Mouse (Mus musculus) lung, adult 2 months (tissue): ENCODE measurements around the gene Pdcd11.
A peak's percentile ranks its signal among the peaks of the same experiment; 100 is the strongest.

Experiments
- CTCF ChIP-seq: fragments of 200-500 bp; IDR thresholded peaks from 2 replicates; pipeline ENCODE4 v1.5.1; 2011; ENCODE audit warnings: mild to moderate bottlenecking, low read length, control low read depth; ENCODE audit not compliant: insufficient read depth
- POLR2A ChIP-seq: fragments of 200-500 bp; IDR thresholded peaks from 2 replicates; pipeline ENCODE4 v1.6.1; 2011; ENCODE audit warnings: low read depth, mild to moderate bottlenecking, control low read depth, low read length, borderline replicate concordance; ENCODE audit errors: extremely low read depth

GRCm38 (mm10) chr19:47067096-47067882, 23.3 kb upstream of the Pdcd11 start, which contains the start of gene Taf5:
- TF ChIP-seq CTCF (no peak), POLR2A (peak; percentile 97)
